Mouse (Mus musculus) liver, embryonic 14.5 days (tissue): ENCODE measurements around the gene Col4a2.

Experiments used
- CTCF ChIP-seq: IDR thresholded peaks from 2 replicates; pipeline ENCODE4 v1.5.1; 2016; ENCODE audit warnings: antibody characterized with exemption, low read depth, control low read depth
- EP300 ChIP-seq: IDR thresholded peaks from 2 replicates; pipeline ENCODE4 v1.6.1; 2016; ENCODE audit warnings: antibody characterized with exemption, low read depth

DNA sequence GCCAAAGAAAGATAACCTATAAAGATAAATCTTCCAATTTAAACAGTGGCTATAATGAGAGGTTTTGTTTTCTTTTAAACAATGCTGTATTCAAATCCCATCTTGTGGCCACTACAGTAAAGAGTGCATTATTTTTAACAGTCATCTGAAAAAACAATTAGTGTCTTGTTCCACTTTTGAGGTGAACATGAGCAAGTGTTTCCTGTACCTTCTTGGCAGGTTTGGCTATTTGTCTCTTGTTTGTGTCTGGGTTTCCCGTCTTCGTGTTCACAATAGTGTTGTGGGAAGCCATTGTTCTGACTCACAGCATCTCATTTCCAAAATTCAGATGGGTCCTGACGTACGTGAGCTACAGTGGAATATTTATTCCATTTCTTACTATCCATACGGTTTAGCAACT is 55.1 kb downstream of the Col4a2 start:
- TF ChIP-seq CTCF (no peak), EP300 (no peak)
